Mouse (Mus musculus): Measurements from ENCODE around the gene Ndufa13. TPM values are rescaled to one million over a fixed set of nuclear protein-coding genes. Genes with fewer than 3 reads are reported as not detected.

The Ndufa13 gene
- total RNA-seq, 2 experiments from 2014 or later: 111 to 119 TPM

DNA sequence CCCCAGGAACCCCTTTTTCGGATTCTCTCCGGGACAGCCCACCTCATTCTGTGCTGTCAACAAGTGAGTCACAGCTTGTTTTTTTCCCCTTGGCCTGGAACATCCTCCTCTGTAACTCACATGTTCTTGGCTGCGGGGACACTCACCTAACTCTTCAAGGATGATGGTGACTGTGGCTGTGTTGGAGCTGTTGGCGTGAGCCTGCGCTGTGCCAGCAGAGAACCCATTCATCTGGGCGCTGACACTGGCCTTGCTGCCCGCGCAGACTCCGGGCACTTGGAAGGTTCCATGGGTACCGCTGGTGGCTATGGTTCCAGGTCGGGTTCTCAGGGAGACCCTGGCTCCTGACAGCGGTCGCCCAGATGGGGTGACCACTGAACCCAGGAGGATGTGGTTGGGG is 18.2 kb downstream of the Ndufa13 start:
- no peak for DNase-seq (ENCODE audit: extremely low spot score in 1 of 2, low spot score in 2 of 2)
- intact Hi-C loops (cut with DNase I): no loop called here

GRCm38 (mm10) chr8:69882833-69883600 is 19.3 kb downstream of the Ndufa13 start:
- DNase-seq (ENCODE audit: extremely low spot score in 1 of 2, low spot score in 2 of 2): peak in 1 of 2 experiments; percentile 63
- intact Hi-C loops (cut with DNase I): no loop called here

GRCm38 (mm10) chr8:69882021-69882756 is 20.2 kb downstream of the Ndufa13 start:
- intact Hi-C loops (cut with DNase I): no loop called here
- peak; percentile 65 to 90 for DNase-seq (ENCODE audit: extremely low spot score in 1 of 2, low spot score in 2 of 2)

DNA sequence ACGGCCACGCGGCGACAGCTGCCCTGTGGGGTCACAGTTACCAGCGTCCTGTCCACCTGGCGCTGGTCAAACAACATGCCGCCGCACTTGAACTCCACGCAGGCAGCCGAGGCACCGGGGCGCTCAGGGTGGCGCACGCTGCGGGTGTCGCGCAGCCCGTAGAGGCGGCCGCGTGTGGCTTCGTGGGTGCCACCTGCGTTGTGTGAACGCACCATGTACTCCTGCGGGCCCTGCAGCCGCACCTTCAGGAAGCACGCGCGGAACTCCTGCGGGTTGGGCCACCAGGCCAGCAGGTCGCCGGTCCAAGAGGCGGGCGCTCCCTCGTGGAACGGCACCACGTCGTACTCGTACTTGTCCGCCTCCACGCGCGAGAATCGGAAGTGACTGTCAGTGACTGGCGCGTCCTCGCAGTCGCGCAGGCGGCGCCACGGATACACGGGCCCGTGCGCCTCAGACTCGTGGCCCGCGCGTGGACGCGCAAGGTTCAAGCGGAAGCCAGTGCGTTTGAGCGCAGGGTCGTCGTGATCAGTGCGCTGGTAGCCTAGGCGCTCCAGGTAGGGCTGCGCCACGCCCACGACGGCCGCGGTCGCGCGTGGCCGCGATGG is 21.0 kb downstream of the Ndufa13 start:
- intact Hi-C loops (cut with DNase I): no loop called here
- peak in 1 of 2 experiments; percentile 55 for DNase-seq (ENCODE audit: extremely low spot score in 1 of 2, low spot score in 2 of 2)

GRCm38 (mm10) chr8:69880841-69881240 is 21.5 kb downstream of the Ndufa13 start:
- intact Hi-C loops (cut with DNase I): no loop called here
- DNase-seq (ENCODE audit: extremely low spot score in 1 of 2, low spot score in 2 of 2): no peak

DNA sequence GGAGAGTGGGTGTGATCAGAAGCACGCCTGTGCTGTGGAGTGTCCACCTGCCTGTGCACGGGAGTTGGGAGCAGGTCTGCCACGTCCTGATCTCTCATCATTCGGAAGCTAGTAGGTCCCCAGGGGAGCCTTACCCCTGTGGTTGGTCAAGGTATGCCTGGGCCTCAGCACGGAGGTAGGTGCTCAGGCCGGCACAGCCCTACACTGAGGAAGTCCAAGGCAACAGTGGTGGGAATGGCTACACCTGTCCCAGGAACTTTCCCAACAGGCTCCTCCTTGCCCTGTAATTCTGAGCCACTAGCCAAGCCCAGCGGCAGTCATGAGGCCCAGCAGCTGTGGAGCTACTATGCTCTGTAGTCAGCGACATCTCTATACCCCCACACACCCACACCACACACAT is 22.7 kb downstream of the Ndufa13 start:
- intact Hi-C loops (cut with DNase I): no loop called here
- DNase-seq (ENCODE audit: extremely low spot score in 1 of 2, low spot score in 2 of 2): no peak

DNA sequence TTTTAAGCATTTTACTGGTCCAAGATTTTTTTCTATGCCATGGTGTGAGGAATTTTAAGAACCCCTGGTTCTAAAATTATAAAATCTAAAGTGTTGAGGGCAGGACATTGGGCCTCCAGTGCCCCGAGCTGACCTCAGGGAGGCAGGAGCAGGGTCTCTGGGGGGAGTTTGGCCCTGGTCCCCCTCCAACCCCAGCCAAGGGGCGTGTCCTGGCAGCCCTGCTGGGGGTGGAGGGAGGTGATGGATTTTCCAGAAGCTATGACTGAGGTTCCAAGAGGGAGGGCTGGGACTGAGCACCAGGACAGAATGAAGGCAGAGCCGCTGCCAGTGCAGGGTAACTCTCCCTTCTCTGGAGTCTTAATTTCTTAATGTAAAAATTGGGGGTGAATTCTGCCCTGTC is 24.4 kb downstream of the Ndufa13 start:
- DNase-seq (ENCODE audit: extremely low spot score in 1 of 2, low spot score in 2 of 2): no peak
- intact Hi-C loops (cut with DNase I): no loop called here

DNA sequence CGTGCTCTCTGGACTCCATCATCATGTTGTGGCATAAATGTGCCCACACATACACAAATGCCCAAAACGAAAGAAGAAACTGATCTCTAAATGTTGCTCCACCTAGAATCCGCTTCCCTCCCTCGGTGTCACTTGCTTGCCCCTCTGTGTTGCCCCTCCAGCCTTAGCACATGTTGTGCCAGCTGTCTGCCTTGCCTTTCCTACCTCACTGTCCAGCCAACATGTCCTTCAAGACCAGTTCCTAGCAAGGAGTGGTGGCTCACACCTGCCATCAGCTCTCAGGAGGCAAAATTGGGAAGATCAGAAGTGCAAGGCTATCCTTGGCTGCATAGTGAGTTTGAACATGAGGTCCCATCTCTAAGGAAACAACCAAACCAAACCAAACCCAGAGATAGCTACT is 25.0 kb downstream of the Ndufa13 start:
- intact Hi-C loops (cut with DNase I): no loop called here
- no peak for DNase-seq (ENCODE audit: extremely low spot score in 1 of 2, low spot score in 2 of 2)

- DNase-seq (ENCODE audit: extremely low spot score in 1 of 2, low spot score in 2 of 2): no peak
- intact Hi-C loops (cut with DNase I): no loop called here
Measured at GRCm38 (mm10) chr8:69876967-69877366, 25.4 kb downstream of the Ndufa13 start.

DNA sequence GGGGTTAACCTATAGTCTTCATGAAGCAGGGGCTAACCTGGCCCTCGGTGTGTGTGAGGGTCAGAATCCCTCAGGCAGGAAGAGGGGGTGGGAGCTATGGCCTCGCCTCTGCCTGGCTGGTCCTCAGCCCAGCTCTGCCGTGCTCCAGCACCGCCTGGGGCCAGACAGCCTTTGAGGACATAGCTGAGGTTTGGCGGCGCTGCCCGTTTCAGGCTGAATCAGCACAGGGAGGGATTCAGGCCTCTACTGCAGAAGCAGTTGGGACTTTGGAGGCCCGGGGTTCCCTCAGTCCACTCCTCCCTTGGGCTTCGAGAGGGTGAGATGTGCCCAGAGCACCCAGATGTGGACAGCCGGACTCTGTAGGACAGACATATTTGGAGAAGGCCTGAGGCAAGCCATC is 26.3 kb downstream of the Ndufa13 start:
- intact Hi-C loops (cut with DNase I): no loop called here

DNA sequence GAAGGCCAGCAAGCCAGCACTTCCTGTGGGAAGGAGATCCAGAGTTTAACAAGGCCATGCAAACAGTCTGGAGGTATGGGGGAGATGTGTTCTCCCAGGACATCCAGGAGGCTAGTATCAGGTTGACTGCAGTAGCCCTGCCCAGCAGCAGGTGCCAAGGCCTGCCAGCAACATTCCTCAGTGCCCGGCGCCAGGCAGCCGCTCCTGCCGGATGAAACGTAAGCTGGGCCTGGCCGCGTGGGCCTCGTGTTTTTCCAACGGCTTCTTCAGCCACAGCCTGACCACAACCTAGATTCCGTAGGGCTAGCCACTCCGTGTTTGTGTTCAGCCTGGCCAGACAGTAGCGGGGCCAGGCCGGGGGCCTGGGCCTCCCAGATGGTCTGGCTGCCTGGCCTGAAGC is 27.7 kb downstream of the Ndufa13 start:
- no peak for DNase-seq (ENCODE audit: extremely low spot score in 1 of 2, low spot score in 2 of 2)
- intact Hi-C loops (cut with DNase I): no loop called here

More for the DNA sequence above, 26.3 kb downstream of the Ndufa13 start:
- peak in 1 of 2 experiments; percentile 43 for DNase-seq (ENCODE audit: extremely low spot score in 1 of 2, low spot score in 2 of 2)

DNA sequence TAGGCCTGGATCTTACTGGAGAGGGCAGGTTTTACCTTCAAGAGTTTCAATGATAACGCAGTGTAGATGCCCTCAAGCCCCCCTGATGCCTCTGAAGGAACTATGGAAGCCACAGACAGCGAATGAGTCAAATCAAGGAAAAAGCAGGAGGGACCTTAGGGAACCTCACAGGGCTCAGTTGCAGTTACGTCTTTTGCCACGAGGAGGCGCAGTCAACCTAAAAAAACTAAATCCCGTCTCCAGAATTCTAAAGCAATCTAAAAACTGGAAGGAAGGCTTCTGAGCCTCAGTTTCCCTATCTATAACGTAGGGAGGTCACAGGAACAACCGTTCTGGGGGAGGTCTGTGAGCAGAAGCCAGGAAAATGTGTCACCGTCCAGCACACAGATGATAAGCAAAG is 28.2 kb downstream of the Ndufa13 start:
- intact Hi-C loops (cut with DNase I): no loop called here
- DNase-seq (ENCODE audit: extremely low spot score in 1 of 2, low spot score in 2 of 2): peak; percentile 45 to 50

GRCm38 (mm10) chr8:69870907-69871306 is 31.5 kb downstream of the Ndufa13 start:
- intact Hi-C loops (cut with DNase I): no loop called here
- DNase-seq (ENCODE audit: extremely low spot score in 1 of 2, low spot score in 2 of 2): no peak

DNA sequence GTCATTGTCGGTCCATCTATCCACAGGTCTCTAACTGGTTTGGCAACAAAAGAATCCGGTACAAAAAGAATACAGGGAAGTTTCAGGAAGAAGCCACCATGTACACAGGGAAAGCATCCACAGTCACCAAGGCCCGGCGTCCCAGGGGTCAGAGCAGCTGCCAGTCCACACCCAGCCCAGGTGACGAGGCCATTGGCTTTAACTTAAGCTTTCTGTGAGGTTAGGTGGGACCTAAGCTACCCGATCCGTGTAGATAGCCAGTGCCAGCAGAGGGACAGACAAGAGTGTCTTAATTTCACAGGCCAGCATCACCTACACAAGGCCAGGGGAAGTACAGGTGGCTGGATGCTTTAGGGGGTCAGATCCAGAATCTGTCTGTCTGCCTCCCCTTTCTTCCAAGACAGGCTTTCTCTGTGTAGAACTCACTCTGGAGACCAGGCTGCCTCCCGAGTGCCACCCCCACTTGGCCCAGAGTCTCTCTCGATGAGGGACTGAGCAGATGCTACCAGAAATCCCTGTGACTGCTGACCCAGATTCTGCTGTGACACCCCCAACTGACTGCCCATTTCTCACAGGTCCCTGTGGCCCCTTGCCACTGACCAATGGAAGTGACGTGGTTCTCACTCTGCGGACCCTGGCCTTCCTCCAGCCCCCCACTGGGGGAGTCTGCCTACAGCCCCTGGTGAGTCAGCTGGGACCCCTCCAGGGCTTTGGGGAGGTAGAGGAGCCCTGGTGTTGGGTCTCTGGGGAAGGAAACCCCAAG is 32.2 kb downstream of the Ndufa13 start:
- intact Hi-C loops (cut with DNase I): no loop called here

GRCm38 (mm10) chr8:69867696-69868326 is 34.5 kb downstream of the Ndufa13 start:
- intact Hi-C loops (cut with DNase I): no loop called here
- no peak for DNase-seq (ENCODE audit: extremely low spot score in 1 of 2, low spot score in 2 of 2)

More for the DNA sequence above, 32.2 kb downstream of the Ndufa13 start:
- no peak for DNase-seq (ENCODE audit: extremely low spot score in 1 of 2, low spot score in 2 of 2)

GRCm38 (mm10) chr8:69864180-69864579 is 38.2 kb downstream of the Ndufa13 start:
- no peak for DNase-seq (ENCODE audit: extremely low spot score in 1 of 2, low spot score in 2 of 2)
- intact Hi-C loops (cut with DNase I): no loop called here

- intact Hi-C loops (cut with DNase I): no loop called here
- no peak for DNase-seq (ENCODE audit: extremely low spot score in 1 of 2, low spot score in 2 of 2)
Measured at GRCm38 (mm10) chr8:69863387-69864020, 38.9 kb downstream of the Ndufa13 start.

DNA sequence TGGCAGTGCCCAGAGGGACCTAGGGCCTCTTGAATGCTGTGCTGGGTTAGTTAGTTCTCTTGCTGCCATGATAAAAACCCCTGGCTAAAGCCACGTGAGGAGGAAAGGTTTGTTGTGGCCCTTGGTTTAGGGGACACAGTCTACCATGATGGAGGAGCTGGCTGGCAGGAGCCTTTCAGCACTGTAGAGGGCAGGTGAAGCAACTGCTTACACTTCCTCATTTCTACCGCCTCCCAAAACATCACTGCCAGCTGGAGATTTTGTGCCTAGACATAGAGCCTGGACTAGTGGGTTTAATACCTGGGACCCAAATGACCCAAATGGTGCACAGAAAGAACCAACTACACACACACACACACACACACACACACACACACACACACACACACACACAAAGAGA is 41.1 kb downstream of the Ndufa13 start:
- intact Hi-C loops (cut with DNase I): no loop called here

More for the DNA sequence above, 41.1 kb downstream of the Ndufa13 start:
- no peak for DNase-seq (ENCODE audit: extremely low spot score in 1 of 2, low spot score in 2 of 2)
